Mouse (Mus musculus) c-Kit-positive CD71-positive TER-119-negative erythroid progenitor cells, embryonic 14.5 days (primary cell): ENCODE data around the gene Myo19.
"Not testable (repeated sequence)": the region's sequence is repeated elsewhere in the genome, so short reads cannot be mapped to it uniquely, and the experiment has no call there.

Source experiments
- DNase-seq: peaks from one replicate; pipeline ENCODE4 v3.0.0-alpha.2; 2013; ENCODE audit warnings: low read depth

The Myo19 gene

GRCm38 (mm10) chr11:84879772-84880464 lies at the start of gene Myo19, which contains the start of gene Pigw:
Gene Myo19, plus strand, starts transcription at chr11:84880148.
Gene Pigw, minus strand, starts transcription at chr11:84880285.
- DNase-seq = peak; percentile 65

DNA sequence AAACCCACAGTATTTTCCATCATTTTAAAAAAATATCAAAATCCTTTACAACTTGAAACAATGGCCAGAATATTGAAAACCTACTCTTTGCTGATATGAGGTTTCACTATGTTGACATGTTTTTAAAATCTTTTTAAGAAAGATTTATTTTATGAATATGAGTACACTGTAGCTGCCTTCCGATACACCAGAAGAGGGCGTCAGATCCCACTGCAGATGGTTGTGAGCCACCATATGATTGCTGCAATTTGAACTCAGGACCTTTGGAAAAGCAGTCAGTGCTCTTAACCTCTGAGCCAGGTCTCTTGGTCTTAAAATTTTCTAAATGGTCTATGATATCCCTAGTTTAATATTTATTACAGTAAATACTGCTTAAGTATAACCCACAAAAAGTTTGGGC lies 40.6 kb upstream of the Myo19 start:
- no peak for DNase-seq

- no peak for DNase-seq
Measured at GRCm38 (mm10) chr11:84846741-84847474, 33.0 kb upstream of the Myo19 start.

DNA sequence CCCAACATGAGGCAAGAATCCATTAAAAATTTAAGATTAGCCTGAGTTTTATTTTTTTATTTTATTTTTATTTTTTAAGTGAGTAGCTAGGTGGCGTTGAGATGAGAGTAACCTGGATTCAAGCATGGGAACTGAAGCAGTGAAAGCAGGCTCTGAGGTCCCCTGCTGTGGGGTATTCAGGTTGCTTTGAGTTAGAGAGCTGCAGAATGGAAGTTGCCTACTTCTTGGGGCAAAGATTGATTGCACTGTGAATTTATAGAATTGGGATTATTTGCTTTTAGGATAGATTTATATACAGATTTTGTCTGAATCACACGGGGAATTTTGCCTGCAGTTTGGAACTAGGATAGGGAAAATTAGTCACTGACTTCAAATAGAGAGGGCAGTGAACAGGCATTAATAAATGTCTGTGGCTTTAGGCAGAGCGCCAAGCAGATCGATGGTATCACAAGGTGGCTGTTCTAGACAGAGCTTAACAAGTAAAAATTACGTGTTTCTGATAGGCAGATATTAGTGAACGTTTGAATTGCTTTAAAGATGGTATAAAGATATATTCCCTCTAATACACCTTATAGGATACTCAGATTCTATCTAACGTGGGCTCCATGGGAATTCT lies 32.4 kb upstream of the Myo19 start:
- DNase-seq = no peak

DNA sequence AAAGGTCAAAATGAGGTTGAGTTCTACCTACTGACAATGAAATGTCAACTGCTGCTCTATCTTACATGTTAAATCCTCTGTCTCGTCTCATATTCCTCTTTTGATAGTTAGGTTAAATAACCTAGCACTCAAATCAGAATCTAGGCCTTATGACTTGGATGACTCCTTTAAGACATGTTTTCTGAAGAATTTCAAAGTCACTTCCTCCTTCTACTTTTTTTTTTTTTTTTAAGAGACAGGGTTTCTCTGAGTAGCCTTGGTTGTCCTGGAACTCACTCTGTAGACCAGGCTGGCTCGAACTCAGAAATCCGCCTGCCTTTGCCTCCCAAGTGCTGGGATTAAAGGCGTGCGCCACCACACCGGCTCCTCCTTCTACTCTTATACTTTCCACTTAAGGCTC lies 24.7 kb upstream of the Myo19 start:
- DNase-seq = no peak

- no peak for DNase-seq
Measured at GRCm38 (mm10) chr11:84865268-84865667, 14.7 kb upstream of the Myo19 start.

DNA sequence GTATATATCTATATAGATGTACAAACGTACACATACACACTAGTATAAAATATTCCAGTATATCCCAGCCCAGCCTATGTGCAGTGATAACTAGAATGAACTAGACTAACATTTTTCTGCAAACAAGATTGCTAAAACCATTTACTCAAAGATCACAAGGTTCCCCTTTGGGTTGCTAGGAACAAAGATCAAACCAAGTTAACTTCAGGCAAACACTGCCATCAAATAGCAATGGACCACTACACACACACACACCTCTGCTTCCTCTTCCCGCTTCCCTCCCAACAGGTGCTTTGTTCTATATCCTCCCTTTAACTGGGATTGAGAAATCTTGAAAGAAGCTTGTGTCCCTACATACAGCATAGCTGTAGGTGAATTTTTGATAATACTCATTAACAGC lies 12.4 kb upstream of the Myo19 start:
- no peak for DNase-seq

- DNase-seq = no peak
Measured at GRCm38 (mm10) chr11:84868786-84869259, 11.1 kb upstream of the Myo19 start.

GRCm38 (mm10) chr11:84869537-84870232 lies 10.3 kb upstream of the Myo19 start:
- peak; percentile 79 for DNase-seq

DNA sequence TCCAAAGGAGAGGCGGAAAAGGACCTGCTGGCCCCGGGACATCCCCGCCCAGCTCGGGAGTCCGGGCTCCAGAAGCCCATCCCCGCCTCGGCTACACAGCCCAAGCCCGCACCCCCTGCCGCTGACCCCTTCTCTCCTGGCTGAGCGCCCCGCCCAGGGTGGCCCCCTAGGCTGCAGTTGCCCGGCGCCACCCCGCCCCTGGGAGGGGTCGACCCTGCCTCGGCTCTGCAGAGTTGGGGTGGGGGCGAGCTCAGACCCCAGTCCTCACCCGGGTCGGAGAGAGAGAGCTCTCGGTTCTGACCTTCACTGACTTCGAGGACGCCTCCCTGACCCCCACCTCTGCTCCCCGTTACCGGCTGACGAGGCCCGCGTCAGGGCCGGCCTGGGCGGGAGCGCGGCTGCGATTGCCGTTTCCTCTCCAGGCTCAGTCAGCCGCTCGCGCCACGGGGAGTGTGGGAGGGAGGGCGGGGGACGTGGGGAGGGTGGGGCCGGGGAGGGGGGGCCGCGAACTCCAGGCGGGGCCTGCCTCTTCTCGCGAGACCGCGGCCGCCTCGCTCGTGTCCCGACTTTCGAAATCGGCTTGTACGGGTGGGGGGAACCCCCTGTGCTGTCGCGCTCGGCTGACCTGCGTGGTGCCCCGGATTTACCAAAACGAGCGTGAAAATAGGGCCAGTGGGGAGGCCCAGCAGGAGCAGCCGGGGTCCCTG lies 9.5 kb upstream of the Myo19 start, which contains the start of gene Ggnbp2:
Gene Ggnbp2 (minus strand): TSS at position 481 of the 707 bp plus-strand sequence.
- DNase-seq = peak; percentile 77

DNA sequence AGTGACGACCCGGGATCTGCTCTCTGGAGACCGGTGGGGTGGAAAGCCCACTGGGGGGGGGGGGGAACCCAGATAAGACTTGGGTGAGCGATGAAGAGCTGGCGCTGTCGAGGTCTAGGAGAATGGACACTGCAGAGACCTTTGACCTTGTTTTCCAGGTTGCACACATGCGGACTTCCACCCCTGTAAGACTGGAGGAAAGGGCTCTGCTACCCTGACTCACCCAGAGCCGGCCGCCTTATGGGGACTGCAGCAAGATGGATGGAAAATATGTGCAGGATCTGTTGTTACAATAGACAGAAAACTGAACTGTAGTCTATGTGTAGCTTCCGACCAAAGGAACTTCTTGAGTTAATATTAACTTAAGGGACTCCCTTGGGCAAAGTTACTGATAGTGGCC lies 8.9 kb upstream of the Myo19 start:
- DNase-seq = peak; percentile 44

- no peak for DNase-seq
Measured at GRCm38 (mm10) chr11:84871548-84872069, 8.3 kb upstream of the Myo19 start.

DNA sequence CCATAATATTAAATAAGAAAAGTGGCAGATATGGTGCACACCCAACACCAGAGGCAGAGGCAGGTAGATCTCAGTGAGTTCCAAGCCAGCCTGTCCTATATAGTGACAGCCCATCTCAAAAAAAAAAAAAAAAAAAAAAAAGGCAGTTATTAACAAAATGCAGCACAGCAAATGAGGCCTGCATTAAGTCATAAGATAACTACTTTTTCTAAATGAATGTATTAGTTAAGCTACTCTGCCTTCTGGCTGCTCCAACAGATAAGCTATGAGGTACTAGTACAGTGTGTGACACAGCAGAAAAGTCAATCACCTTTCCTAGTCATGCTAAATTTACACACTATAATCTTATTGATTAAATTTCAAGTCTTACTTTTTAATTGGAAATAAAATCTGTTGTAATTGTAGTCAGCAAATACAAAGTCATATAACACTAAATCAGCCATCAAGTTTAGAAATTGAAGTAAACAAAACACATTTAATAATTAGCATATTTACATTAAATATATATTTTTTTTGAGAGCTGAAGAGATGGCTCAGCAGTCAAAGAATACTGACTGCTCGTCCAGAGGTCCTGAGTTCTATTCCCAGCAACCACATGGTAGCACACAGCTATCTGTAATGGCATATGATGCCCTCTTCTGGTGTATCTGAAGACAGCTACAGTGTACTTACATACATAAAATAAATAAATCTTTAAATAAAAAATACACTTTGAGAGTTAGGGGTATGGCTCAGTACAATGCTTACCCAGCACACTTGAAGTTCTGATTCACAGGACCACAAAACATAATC lies 6.7 kb upstream of the Myo19 start:
- peak; percentile 57 for DNase-seq

- not testable (repeated sequence) for DNase-seq
Measured at GRCm38 (mm10) chr11:84876020-84876419, 3.9 kb upstream of the Myo19 start.

GRCm38 (mm10) chr11:84879007-84879771 lies 759 bp upstream of the Myo19 start:
- no peak for DNase-seq

GRCm38 (mm10) chr11:84880465-84880961 lies 565 bp downstream of the Myo19 start:
- DNase-seq = no peak

DNA sequence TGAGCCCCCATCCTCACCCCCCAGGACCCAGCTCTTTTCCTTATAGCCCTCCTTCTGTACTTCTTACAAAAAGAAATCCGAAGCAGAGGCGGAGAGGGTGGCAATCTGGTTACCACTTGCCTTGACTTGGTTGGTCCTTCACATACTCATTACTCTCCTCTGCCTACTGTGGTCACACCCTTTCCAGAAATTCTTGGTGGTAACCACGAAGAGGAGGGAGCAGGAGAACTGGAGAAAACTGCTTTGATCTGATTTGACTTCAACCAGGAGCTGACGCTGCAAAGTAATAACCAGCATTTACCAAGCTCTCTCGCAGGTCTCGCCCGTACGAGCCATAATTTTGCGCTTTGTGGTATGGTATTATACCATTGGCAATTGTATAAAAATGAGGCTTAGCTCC lies 1.0 kb downstream of the Myo19 start:
- peak; percentile 46 for DNase-seq

- no peak for DNase-seq
Measured at GRCm38 (mm10) chr11:84882346-84882745, 2.4 kb downstream of the Myo19 start.

DNA sequence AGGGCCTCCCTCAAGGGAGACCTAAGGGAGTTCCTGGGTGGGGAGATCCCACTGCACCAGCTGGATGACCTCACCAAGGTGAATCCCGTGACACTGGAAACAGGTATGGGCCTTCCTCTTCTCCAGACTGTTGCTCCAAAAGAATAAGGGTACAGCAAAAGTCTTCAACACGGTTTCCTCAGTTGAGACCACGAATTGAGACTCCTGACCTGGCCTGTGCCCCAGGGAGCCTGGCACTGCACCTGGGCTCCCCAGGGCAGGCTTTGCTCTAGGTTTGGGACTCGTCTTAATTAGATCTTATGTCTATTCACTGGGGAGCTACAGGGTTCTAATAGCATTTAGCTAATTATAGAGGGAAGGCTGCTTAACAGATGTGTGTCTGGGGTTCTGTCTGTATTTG lies 5.3 kb downstream of the Myo19 start:
- DNase-seq = no peak

DNA sequence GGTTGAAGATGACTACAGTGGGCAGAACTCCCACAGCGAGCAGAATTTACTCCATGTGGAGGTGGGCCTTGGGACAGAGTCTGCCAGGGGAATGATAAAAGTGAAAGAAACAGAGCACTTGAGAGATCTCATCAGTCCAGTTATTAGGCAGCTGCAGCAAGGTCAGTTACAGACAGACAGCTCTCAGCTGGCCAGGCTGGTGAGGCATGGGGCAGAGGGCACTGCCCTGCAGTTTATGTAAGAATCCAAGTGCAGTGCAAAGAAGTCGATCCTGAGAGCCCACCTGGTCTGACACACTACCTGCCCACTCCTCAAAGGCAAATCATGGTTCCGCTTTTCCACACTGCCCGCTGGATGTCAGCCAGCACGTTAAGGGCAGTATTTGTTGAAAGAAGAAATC lies 6.3 kb downstream of the Myo19 start:
- DNase-seq = no peak
